Mouse (Mus musculus) cerebellum, postnatal 36 days (tissue): ENCODE measurements around the gene Lpcat1.

ENCODE experiments used
- DNase-seq, 2 experiments: peaks; one replicate each; pipeline ENCODE4 v3.0.0; 2021 to 2022; ENCODE audit warnings: mixed read lengths in 2 of 2

Gene Lpcat1

DNA sequence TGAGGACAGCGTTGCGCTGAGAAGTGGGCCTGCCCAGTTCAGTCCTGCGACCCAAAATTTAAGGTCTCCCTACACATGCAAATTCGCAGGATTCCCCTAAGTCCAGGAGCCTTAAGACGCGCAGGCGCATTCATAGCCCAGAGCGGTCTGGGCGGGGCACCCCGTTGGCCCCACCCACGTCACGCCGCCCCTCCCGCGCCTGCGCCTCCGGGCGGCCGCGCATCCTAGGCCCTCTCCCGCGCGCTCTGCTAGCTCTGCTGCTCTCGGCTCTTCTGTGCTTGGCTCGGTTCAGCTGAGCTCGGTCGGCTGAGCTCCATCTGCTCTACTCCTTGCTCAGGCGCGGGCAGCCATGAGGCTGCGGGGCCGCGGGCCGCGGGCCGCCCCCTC is at the start of gene Lpcat1:
Gene Lpcat1 (plus strand): TSS at position 164 of the 387 bp plus-strand sequence.
- peak; percentile 90 to 94 for DNase-seq

DNA sequence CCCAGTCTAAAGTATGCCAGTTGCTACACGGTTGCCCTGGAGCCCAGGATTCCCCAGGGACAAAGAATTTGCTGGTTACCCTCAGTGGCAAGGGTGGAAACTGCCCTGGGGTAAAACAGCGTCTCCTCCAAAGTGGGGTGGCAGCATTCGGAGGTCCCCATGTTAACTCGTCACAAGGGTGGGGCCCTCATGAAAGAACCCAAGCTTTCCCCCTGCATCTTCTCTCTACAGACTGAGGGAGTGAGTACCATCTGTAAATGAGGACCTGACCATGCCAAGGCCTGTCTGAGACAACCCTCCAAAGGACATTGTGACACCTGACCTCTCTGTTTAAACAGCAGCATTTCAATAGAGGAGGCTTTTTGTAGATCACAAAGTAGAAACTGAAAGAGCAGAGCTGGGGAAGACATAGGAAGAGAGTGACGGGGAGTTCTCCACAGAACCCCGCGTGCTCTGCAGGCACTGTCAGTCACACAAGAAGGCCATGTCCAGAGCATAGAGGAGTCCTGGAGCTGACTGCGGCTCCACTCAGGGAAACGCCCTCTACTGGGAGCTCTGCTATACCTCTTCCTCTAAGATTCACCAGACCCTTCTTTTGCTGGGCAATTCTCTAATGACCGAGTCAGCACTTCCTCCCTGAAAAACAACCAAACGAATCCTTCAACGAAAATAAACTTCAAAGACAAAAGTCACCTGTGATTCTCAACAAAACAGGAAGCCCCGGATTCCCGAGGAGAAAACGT is 49.3 kb upstream of the Lpcat1 start:
- DNase-seq: no peak

GRCm38 (mm10) chr13:73418297-73418696 is 48.7 kb upstream of the Lpcat1 start:
- DNase-seq: no peak

GRCm38 (mm10) chr13:73419244-73419643 is 47.8 kb upstream of the Lpcat1 start:
- no peak for DNase-seq

DNA sequence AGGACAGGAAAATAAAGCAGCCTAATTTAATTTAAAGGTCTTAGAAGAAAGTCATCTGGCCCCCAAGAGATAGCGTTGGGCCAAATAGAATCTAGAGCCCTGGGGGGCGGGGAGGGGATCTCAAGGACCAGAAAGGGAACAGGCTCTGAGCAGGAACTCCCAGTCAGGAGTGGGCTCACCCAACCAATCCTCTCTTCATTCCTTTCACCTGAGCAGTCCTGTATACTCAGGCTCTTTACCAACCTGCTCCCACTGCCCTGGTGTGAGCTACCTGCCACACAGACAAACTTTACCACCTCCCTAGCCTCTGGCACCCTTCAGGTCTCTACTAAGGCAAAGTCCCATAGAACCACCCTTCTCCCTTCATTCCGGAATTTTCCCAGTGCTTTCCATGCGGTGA is 44.0 kb upstream of the Lpcat1 start:
- DNase-seq: no peak

GRCm38 (mm10) chr13:73425035-73425434 is 42.0 kb upstream of the Lpcat1 start:
- no peak for DNase-seq

DNA sequence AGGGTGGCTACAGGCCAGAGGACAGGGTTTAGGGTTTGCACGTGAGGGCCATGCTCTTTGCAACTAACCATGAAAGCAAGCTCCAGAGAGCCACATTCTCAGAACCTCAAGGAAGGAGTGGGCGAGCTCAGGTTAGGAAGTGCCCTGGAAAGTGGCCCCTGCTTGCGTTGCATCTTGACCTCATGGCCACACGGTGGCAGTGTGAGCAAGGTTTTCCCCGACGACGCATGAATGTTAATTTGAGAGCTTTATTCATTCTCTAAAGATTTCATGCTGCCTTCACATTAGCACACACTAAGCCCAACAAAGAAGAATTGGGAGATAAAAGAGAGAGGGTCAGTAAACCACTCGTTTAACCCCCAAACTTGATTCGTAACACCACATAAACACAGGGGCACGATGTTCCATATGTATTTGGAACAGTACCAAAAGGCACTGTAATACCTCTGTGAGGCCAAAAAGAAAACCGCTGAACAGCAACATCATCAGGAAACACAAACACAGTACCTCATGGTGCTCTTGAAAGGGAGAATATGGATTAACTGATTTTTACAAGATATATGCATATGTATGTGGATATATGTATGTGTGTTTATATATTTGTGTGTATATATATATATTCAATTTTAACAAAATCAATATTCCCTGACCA is 41.0 kb upstream of the Lpcat1 start:
- DNase-seq: peak; percentile 75 to 77

- no peak for DNase-seq
Measured at GRCm38 (mm10) chr13:73426587-73426986, 40.4 kb upstream of the Lpcat1 start.

GRCm38 (mm10) chr13:73429605-73430321 is 37.2 kb upstream of the Lpcat1 start:
- DNase-seq: no peak

DNA sequence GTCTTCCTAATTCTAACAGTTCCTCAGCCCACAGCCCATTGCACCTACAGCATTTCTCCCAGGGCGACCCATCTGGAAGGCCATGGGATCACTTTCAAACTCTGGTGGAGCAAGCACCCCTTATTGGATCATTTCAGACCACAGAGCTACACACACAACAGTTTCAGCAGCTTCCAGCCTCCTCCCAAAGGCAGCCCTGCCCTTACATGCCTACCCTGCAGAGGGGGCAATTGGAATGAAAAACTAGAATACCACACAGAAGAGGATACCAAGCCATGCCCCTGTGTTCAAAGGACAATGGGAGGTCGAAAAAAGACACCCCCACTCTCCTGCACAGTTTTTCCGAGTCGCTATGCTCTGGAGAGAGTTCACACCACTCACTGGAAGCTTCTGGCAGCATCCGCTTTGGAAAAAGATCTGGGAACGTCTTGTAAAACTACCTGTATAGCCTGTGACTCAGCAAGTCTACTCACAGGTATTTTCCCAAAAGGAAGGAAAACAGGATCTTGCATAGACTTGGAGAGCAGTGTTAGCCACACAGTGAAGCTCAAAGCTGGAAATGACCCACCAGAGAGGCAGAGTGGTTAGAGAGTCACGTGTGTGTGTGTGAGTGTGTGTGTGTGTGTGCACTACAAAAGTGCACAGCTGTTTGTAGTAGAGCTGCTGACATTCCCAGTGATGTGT is 34.4 kb upstream of the Lpcat1 start:
- DNase-seq: no peak

- no peak for DNase-seq
Measured at GRCm38 (mm10) chr13:73433681-73434535, 33.1 kb upstream of the Lpcat1 start.

GRCm38 (mm10) chr13:73434687-73435086 is 32.3 kb upstream of the Lpcat1 start:
- DNase-seq: no peak

GRCm38 (mm10) chr13:73435662-73436061 is 31.3 kb upstream of the Lpcat1 start:
- no peak for DNase-seq

DNA sequence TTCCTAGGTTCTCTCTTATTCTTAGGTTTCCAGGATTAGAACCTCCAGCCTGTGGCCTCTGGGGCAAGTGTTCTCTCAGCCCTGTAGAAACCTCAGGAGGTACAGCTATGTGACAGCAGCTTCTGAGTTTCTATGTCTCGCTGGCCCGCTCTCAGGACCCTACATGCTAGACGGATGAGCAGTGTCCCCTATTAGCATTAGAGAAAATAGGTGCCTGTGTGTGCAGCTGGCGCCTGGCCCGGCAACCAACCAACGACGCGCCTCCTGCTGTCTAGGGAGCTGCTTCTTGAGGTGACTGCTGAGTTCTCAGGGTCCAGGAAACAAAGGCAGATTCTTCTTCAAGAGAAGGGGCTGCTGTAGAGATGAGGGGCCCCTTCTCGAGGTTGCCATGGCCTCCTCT is 27.9 kb upstream of the Lpcat1 start:
- no peak for DNase-seq

- DNase-seq: no peak
Measured at GRCm38 (mm10) chr13:73441032-73441431, 26.0 kb upstream of the Lpcat1 start.

DNA sequence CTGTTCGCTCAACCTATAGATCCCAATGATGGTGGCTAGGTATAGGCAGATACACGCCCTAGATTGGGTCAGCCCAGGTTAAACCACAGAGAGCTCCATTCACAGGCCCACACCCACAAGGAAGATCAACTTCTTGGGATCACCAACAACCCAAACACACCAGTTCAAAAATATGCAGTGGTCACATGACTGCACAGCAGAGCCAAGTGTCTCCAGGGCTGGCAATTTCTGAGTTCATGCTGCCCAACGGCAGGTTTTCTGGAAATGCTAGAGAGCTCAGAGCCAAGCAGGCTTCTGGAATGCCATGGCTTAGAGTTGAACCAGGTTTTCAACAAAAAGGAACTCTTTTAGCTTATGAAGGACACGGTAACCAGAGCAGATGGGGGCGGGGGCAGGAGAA is 25.3 kb upstream of the Lpcat1 start:
- DNase-seq: no peak

GRCm38 (mm10) chr13:73442431-73442830 is 24.6 kb upstream of the Lpcat1 start:
- no peak for DNase-seq

DNA sequence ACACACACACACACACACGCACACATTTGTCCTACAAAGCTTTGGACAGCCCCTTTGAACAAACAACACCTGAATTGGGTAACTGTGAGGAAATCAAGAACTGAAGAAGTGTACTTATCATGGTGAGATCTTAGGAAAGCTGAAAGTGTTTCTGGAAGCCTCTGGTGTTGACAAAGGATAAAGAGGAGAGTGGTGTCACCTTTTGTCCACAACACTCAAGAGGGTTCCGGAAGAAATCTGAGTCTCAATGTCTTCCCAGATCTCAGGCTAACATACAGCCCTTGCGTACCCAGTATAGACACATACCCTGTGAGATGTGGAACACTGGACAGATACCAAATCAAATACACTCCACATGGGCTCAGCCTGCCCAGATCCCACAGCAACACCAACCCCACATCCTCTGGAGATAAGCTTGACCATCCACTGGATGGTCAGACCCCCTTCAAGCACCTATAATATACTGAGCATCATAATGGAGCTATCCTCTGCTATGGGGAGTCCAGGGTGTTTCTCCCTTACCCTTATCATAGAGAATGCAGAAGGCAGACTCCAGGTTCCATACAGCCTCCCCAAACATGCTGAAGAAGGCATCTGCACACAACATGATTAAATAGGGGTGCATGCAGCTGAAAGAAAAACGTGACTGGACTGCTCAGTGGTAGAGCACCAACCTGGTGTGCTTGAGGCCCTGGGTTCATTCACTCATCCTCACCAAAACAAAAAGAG is 23.7 kb upstream of the Lpcat1 start:
- no peak for DNase-seq

DNA sequence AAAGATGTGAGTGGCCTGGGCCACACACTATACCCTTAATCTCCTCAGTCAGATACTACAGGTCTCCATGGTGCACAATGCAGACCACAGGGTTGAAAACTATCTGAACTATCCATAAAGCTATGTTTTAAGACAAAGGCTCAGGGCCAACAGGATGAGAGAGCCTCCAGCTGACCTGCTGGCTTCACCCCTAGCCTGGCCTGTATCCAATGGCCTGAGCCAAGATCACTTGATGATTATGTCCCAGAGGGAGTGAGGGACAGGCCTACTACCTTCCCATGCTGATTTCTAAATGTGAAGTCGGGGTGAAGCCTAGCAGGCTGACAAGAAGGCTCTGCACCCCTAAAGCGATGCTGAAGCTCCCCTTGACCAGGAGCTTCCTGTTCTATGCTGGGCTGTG is 21.9 kb upstream of the Lpcat1 start:
- peak; percentile 32 to 35 for DNase-seq

DNA sequence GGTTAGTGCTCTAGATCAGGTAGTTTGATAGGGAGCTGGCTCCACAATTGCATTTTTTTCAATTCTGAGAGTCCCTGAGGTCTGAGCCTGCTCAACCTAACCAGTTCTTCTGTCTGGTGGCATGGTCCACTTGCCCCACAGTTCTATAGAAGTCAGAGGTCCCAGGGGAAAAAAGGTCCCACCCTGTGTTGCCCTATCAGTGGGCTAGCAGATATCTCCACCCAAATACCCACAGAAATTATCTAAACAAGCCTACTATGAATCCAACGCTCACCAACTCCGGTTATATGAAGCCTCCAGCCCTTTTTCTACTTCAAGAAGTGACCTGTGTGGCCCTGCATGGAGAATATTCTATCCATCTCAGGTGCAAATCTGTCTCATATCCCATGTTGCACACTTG is 20.9 kb upstream of the Lpcat1 start:
- no peak for DNase-seq

GRCm38 (mm10) chr13:73446494-73446893 is 20.5 kb upstream of the Lpcat1 start:
- DNase-seq: no peak

DNA sequence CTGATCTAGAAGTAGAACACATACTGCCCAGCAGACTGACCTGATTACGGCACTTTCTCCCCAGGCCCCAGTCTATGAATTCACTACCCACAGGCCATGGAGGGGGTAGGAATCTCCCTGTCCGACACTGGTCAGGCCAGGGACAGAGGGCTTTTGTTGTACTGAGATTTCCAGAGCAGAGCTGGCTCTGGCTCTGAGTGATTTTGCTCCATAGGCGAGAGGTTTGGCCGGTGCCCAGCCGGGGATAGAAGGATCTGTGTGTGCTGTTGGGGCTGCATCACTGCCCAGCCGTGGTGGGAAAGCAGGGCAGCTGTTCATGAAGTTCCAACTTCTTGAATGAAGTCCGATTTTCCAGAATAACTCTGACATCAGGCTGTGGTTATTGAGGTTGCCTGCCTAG is 20.1 kb upstream of the Lpcat1 start:
- DNase-seq: peak; percentile 19 to 29
